ENCODE assay signal across 1 mouse cellular context in genomic region chr3:90292345-90293275, GRCm38 (mm10).
TF ChIP-seq lines count a peak whose summit lies in the region.

TSS of gene Gatad2b (plus strand) at chr3:90293178.

TF ChIP-seq in CH12.LX, 34 proteins besides CTCF, POLR2A, EP300 and RAD21 (continued from another document):
- TF ChIP-seq JUN (IDR thresholded peaks at IDR 0.05; ENCODE audit: insufficient read depth, low read depth, low read length), result no peak
- TF ChIP-seq RCOR1 (conservative IDR thresholded peaks at IDR 0.05; ENCODE audit: low read depth, low read length), result 0 out of 2 replicates have a peak, but pooled peaks have one; percentile 52
- peak; percentile 82 for TF ChIP-seq HCFC1 (IDR thresholded peaks at IDR 0.05; ENCODE audit: low read depth, low read length)
- no peak for TF ChIP-seq ZNF384 (IDR thresholded peaks at IDR 0.05; ENCODE audit: low read depth, low read length)
- TF ChIP-seq MAFK (IDR thresholded peaks at IDR 0.05; ENCODE audit: insufficient replicate concordance, low read length), result 0 out of 2 replicates have a peak, but pooled peaks have one; percentile 31
- TF ChIP-seq NELFE (IDR thresholded peaks at IDR 0.05; ENCODE audit: low read depth, low read length), result peak; percentile 80; the same call in 1 of the 2 replicates
- TF ChIP-seq MEF2A (IDR thresholded peaks at IDR 0.05; ENCODE audit: borderline replicate concordance, low read depth, low read length), result peak; percentile 61; the same call in 1 of the 2 replicates
- TF ChIP-seq SMC3 (IDR thresholded peaks at IDR 0.05; ENCODE audit: low read depth, low read length), result 0 out of 2 replicates have a peak, but pooled peaks have one; percentile 12
- TF ChIP-seq POLR2AphosphoS2 (IDR thresholded peaks at IDR 0.05; ENCODE audit: low read depth, low read length), result 0 out of 2 replicates have a peak, but pooled peaks have one; percentile 39
- TF ChIP-seq JUND (conservative IDR thresholded peaks at IDR 0.05; ENCODE audit: low read depth, low read length), result peak; percentile 34; the same call in 1 of the 2 replicates
- no peak for TF ChIP-seq USF2 (conservative IDR thresholded peaks at IDR 0.05; ENCODE audit: low read depth, low read length)
